Mouse (Mus musculus) midbrain, embryonic 12.5 days (tissue): ENCODE data around the gene Eef1akmt1. TPM values are rescaled to one million over a fixed set of nuclear protein-coding genes. Genes with fewer than 3 reads are reported as not detected.

Source experiments
- ATAC-seq: fragments of 200-750 bp; cut with Nextera tagmentation; 2 replicates; pipeline ENCODE4 v1.8.0; 2017; ENCODE audit warnings: low read depth, moderate TSS enrichment, moderate library complexity; ENCODE audit not compliant: low FRiP score
- H3K27ac ChIP-seq: fragments of 300-500 bp; sonication (generic); replicated peaks from 2 replicates; pipeline ENCODE4 v1.5.1; 2016; ENCODE audit warnings: mild to moderate bottlenecking
- H3K27me3 ChIP-seq: fragments of 300-500 bp; sonication (generic); 2 replicates; pipeline ENCODE4 v1.6.1; 2016; ENCODE audit warnings: mild to moderate bottlenecking
- H3K36me3 ChIP-seq: fragments of 300-500 bp; sonication (generic); 2 replicates; pipeline ENCODE4 v1.6.1; 2016
- H3K4me1 ChIP-seq: fragments of 300-500 bp; sonication (generic); 2 replicates; pipeline ENCODE4 v1.6.1; 2016
- H3K4me2 ChIP-seq: fragments of 300-500 bp; sonication (generic); replicated peaks from 2 replicates; pipeline ENCODE4 v1.6.1; 2016; ENCODE audit warnings: mild to moderate bottlenecking, moderate library complexity
- H3K4me3 ChIP-seq: fragments of 300-500 bp; sonication (generic); 2 replicates; pipeline ENCODE4 v1.5.1; 2016; ENCODE audit warnings: mild to moderate bottlenecking
- H3K9ac ChIP-seq: fragments of 300-500 bp; sonication (generic); replicated peaks from 2 replicates; pipeline ENCODE4 v1.6.1; 2016; ENCODE audit warnings: mild to moderate bottlenecking, moderate library complexity
- H3K9me3 ChIP-seq: fragments of 300-500 bp; sonication (generic); 2 replicates; pipeline ENCODE4 v1.6.1; 2016; ENCODE audit warnings: mild to moderate bottlenecking
- WGBS: fragments of 180-500 bp; shearing (Covaris S2); methylation state at CpG from one replicate; pipeline ENCODE4 v1.1.7; 2016; 5-methylcytosine and 5-hydroxymethylcytosine counted together
- polyA plus RNA-seq: library from polyadenylated mRNA; unstranded; fragments of >200 nt; fragmentation: Nextera tagmentation; extraction: Ambion mirVana; gene quantifications from 2 replicates; pipeline ENCODE4 v1.2.1, GENCODE M21; 2016

Eef1akmt1 gene
- polyA plus RNA-seq, 1 experiment from 2014 or later = 79.2 TPM

GRCm38 (mm10) chr14:57529786-57530515 is 41.5 kb downstream of the Eef1akmt1 start:
- H3K27me3 ChIP-seq = peaks cover 39% of the 10 kb centered on the region
- WGBS = 63% methylated on average over 5 of the region's 5 CpGs

GRCm38 (mm10) chr14:57529086-57529785 is 42.2 kb downstream of the Eef1akmt1 start:
- Histone ChIP-seq H3K27me3 (peaks cover 38% of the 10 kb centered on the region), H3K27ac (no peak overlapping the region), H3K9ac (no peak overlapping the region), H3K9me3 (no peaks in the 10 kb centered on the region), H3K4me1 (peaks cover 16% of the 10 kb centered on the region), H3K4me3 (no peak overlapping the region), H3K36me3 (no peaks in the 10 kb centered on the region), H3K4me2 (no peak overlapping the region)
- ATAC-seq = no peak
- WGBS = 58% methylated on average over 10 of the region's 10 CpGs

More at GRCm38 (mm10) chr14:57529786-57530515, 41.5 kb downstream of the Eef1akmt1 start:
- Histone ChIP-seq H3K27ac (no peak overlapping the region), H3K9ac (no peak overlapping the region), H3K4me3 (no peak overlapping the region), H3K36me3 (no peaks in the 10 kb centered on the region), H3K9me3 (no peaks in the 10 kb centered on the region), H3K4me2 (no peak overlapping the region), H3K4me1 (peaks cover 23% of the 10 kb centered on the region)
- ATAC-seq = no peak

GRCm38 (mm10) chr14:57527598-57527997 is 43.8 kb downstream of the Eef1akmt1 start:
- H3K27me3 ChIP-seq = peaks cover 52% of the 10 kb centered on the region
- no peak overlapping the region for H3K4me3 ChIP-seq
- ATAC-seq = no peak
- no peaks in the 10 kb centered on the region for H3K9me3 ChIP-seq
- H3K9ac ChIP-seq = no peak overlapping the region
- no peaks in the 10 kb centered on the region for H3K36me3 ChIP-seq
- no peak overlapping the region for H3K27ac ChIP-seq
- no peak overlapping the region for H3K4me2 ChIP-seq
- peaks cover 11% of the 10 kb centered on the region for H3K4me1 ChIP-seq
- 46% methylated on average over 2 of the region's 2 CpGs for WGBS

- Histone ChIP-seq H3K4me2 (no peak overlapping the region), H3K4me1 (peaks cover 11% of the 10 kb centered on the region), H3K4me3 (no peak overlapping the region), H3K9ac (no peak overlapping the region), H3K27ac (no peak overlapping the region), H3K36me3 (no peaks in the 10 kb centered on the region), H3K9me3 (no peaks in the 10 kb centered on the region), H3K27me3 (peaks cover 55% of the 10 kb centered on the region)
- no peak for ATAC-seq
- WGBS = 44% methylated on average over 3 of the region's 7 CpGs
These were observed 44.3 kb downstream of the Eef1akmt1 start for GRCm38 (mm10) chr14:57527122-57527521.

- WGBS = 53% methylated on average over 10 of the region's 10 CpGs
- peaks cover 11% of the 10 kb centered on the region for H3K4me1 ChIP-seq
- no peaks in the 10 kb centered on the region for H3K9me3 ChIP-seq
- peaks cover 55% of the 10 kb centered on the region for H3K27me3 ChIP-seq
- no peak overlapping the region for H3K27ac ChIP-seq
- peak; percentile 7; the same call in 1 of the 2 replicates for ATAC-seq
- peak overlapping the region; percentile 83 for H3K4me3 ChIP-seq
- H3K36me3 ChIP-seq = no peaks in the 10 kb centered on the region
- peak overlapping the region; percentile 88 for H3K4me2 ChIP-seq
- no peak overlapping the region for H3K9ac ChIP-seq
These were observed 45.3 kb downstream of the Eef1akmt1 start for GRCm38 (mm10) chr14:57526050-57526623.

- H3K9me3 ChIP-seq = no peaks in the 10 kb centered on the region
- no peaks in the 10 kb centered on the region for H3K36me3 ChIP-seq
- peak overlapping the region; percentile 71 for H3K9ac ChIP-seq
- WGBS = under 1% methylated on average over 36 of the region's 60 CpGs
- peaks cover 55% of the 10 kb centered on the region for H3K27me3 ChIP-seq
- peak overlapping the region; percentile 83 for H3K4me3 ChIP-seq
- ATAC-seq = peak; percentile 81
- peaks cover 11% of the 10 kb centered on the region for H3K4me1 ChIP-seq
- H3K27ac ChIP-seq = peak overlapping the region; percentile 46
- H3K4me2 ChIP-seq = peak overlapping the region; percentile 88
These were observed 45.9 kb downstream of the Eef1akmt1 start for GRCm38 (mm10) chr14:57525388-57526049.

GRCm38 (mm10) chr14:57524671-57525387 is 46.6 kb downstream of the Eef1akmt1 start, which contains the start of gene Il17d:
Gene Il17d, plus strand, starts transcription at chr14:57524777.
- Histone ChIP-seq H3K9me3 (no peaks in the 10 kb centered on the region), H3K27ac (peak within 1 kb of the TSS; percentile 46), H3K27me3 (peaks cover 54% of the 10 kb centered on the region), H3K4me3 (peak within 1 kb of the TSS; percentile 83), H3K36me3 (no peaks in the 10 kb centered on the region), H3K4me1 (peaks cover 9% of the 10 kb centered on the region), H3K9ac (peak within 1 kb of the TSS; percentile 71), H3K4me2 (peak within 1 kb of the TSS; percentile 88)
- under 1% methylated on average over 73 of the region's 104 CpGs for WGBS
- ATAC-seq = peak; percentile 70

GRCm38 (mm10) chr14:57523762-57524161 is 47.6 kb downstream of the Eef1akmt1 start:
- H3K27ac ChIP-seq = no peak overlapping the region
- H3K9me3 ChIP-seq = no peaks in the 10 kb centered on the region
- ATAC-seq = no peak

GRCm38 (mm10) chr14:57517001-57517400 is 54.4 kb downstream of the Eef1akmt1 start:
- no peaks in the 10 kb centered on the region for H3K27me3 ChIP-seq
- H3K36me3 ChIP-seq = 0 out of 2 replicates have a peak, but pooled peaks cover 4% of the 10 kb centered on the region
- no peaks in the 10 kb centered on the region for H3K4me1 ChIP-seq
- H3K4me3 ChIP-seq = no peak overlapping the region
- H3K9me3 ChIP-seq = no peaks in the 10 kb centered on the region
- no peak overlapping the region for H3K9ac ChIP-seq
- 91% methylated on average over 7 of the region's 7 CpGs for WGBS
- no peak overlapping the region for H3K27ac ChIP-seq
- no peak for ATAC-seq
- no peak overlapping the region for H3K4me2 ChIP-seq

More at GRCm38 (mm10) chr14:57523762-57524161, 47.6 kb downstream of the Eef1akmt1 start:
- Histone ChIP-seq H3K27me3 (peaks cover 50% of the 10 kb centered on the region), H3K9ac (no peak overlapping the region), H3K4me2 (no peak overlapping the region), H3K36me3 (no peaks in the 10 kb centered on the region), H3K4me1 (peaks cover 8% of the 10 kb centered on the region), H3K4me3 (no peak overlapping the region)
- 89% methylated on average over 9 of the region's 9 CpGs for WGBS

GRCm38 (mm10) chr14:57515156-57515762 is 56.2 kb downstream of the Eef1akmt1 start:
- Histone ChIP-seq H3K9ac (no peak overlapping the region), H3K9me3 (no peaks in the 10 kb centered on the region), H3K27me3 (no peaks in the 10 kb centered on the region), H3K36me3 (0 out of 2 replicates have a peak, but pooled peaks cover 4% of the 10 kb centered on the region), H3K4me3 (no peak overlapping the region), H3K4me2 (no peak overlapping the region), H3K4me1 (no peaks in the 10 kb centered on the region), H3K27ac (no peak overlapping the region)
- ATAC-seq = no peak
- WGBS = 78% methylated on average over 6 of the region's 6 CpGs

- Histone ChIP-seq H3K4me3 (no peak overlapping the region), H3K4me1 (no peaks in the 10 kb centered on the region), H3K4me2 (no peak overlapping the region), H3K27ac (no peak overlapping the region), H3K27me3 (no peaks in the 10 kb centered on the region), H3K9me3 (no peaks in the 10 kb centered on the region), H3K9ac (no peak overlapping the region), H3K36me3 (no peaks in the 10 kb centered on the region)
- no peak for ATAC-seq
- 71% methylated on average over 6 of the region's 6 CpGs for WGBS
These were observed 61.9 kb downstream of the Eef1akmt1 start for GRCm38 (mm10) chr14:57509554-57509953.
